ENCODE assay signal across 16 mouse cellular contexts in the genomic region with DNA sequence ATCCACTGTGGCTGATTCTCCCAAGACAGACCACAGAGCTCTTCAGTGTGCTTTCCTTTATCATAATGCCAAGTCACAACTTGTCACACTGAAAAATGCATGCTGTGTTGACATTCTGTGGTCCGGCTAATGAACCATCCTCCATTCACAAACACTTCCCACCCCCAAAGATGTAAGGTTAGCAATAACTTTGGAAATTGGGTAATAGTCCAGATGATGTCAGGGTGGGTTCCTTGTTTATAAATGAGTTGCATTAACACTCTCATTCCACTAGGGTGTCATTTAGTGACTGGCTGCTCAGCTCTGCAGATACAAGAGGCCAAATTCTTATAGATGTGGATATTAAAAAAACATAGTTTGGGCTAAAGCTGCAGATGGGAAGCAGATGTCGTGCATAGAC.
DNase-seq lines count a peak whose midpoint lies in the region; ATAC-seq and TF ChIP-seq lines count a peak whose summit lies in the region.
"Had no signal": no experiment of that assay in that cellular context is flagged by ENCODE, and none has a peak within 500 bp of the region (broad histone marks: within the 10 kb centered on the region; RNA-seq: fewer than 3 reads in every experiment).

No protein-coding gene starts in this region.

- ATAC-seq in hindbrain, postnatal 0 days, result no peak
- ATAC-seq in lung, embryonic 14.5 days (ENCODE audit: insufficient read depth), result no peak
- peak; percentile 64 for ATAC-seq in granulocyte monocyte progenitor cell, adult 5-6 weeks (replicated peaks; ENCODE audit: poor library complexity, severe bottlenecking)
- ATAC-seq in stomach, postnatal 0 days (ENCODE audit: low FRiP score, low TSS enrichment), result no peak; the same call in 1 of the 2 replicates
- ATAC-seq: intestine, embryonic 15.5 days had no signal

- peak; percentile 20 for DNase-seq in hindbrain, postnatal 0 days (ENCODE audit: low spot score)
- DNase-seq in hindbrain, embryonic 10.5 days (ENCODE audit: low spot score), result no peak
- peak; percentile 23 for DNase-seq in lung, embryonic 14.5 days
- DNase-seq in lung, postnatal 36 days, result no peak
- no peak for DNase-seq in stomach, postnatal 0 days (ENCODE audit: low spot score)
- no peak for DNase-seq in cerebellum, adult 18-20 months
- DNase-seq: cerebellum, adult 9-10 months; liver, embryonic 13.5 days; right cerebral cortex, postnatal 4 days; thymus, postnatal 14 days had no signal

- WGBS in hindbrain, postnatal 0 days, result 73% methylated on average over 2 of the region's 2 CpGs
- WGBS in hindbrain, embryonic 10.5 days, result 87% methylated on average over 2 of the region's 2 CpGs
- 44% methylated on average over 2 of the region's 2 CpGs for WGBS in lung, embryonic 14.5 days
- WGBS in stomach, postnatal 0 days, result 42% methylated on average over 2 of the region's 2 CpGs

- no peak overlapping the region for H3K27ac ChIP-seq in hindbrain, postnatal 0 days
- H3K27ac ChIP-seq in hindbrain, embryonic 10.5 days, result no peak overlapping the region
- no peak overlapping the region for H3K27ac ChIP-seq in lung, embryonic 14.5 days (ENCODE audit: low read depth)
- H3K27ac ChIP-seq in stomach, postnatal 0 days (replicated peaks), result no peak overlapping the region
- H3K27ac ChIP-seq: embryonic facial prominence, embryonic 15.5 days; hindbrain, embryonic 13.5 days; intestine, embryonic 15.5 days; liver, embryonic 13.5 days; neural tube, embryonic 12.5 days had no signal

- H3K4me2 ChIP-seq in hindbrain, postnatal 0 days (ENCODE audit: low read depth, low read length), result no peak overlapping the region
- no peak overlapping the region for H3K4me2 ChIP-seq in lung, embryonic 14.5 days
- H3K4me2 ChIP-seq in stomach, postnatal 0 days (replicated peaks; ENCODE audit: low read depth), result no peak overlapping the region
- H3K4me2 ChIP-seq: embryonic facial prominence, embryonic 15.5 days; heart, embryonic 12.5 days; hindbrain, embryonic 13.5 days; intestine, embryonic 15.5 days; liver, embryonic 13.5 days; neural tube, embryonic 12.5 days had no signal

- H3K36me3 ChIP-seq in hindbrain, postnatal 0 days (ENCODE audit: insufficient read depth, low read length), result no peaks in the 10 kb centered on the region
- H3K36me3 ChIP-seq in hindbrain, embryonic 10.5 days, result no peaks in the 10 kb centered on the region
- no peaks in the 10 kb centered on the region for H3K36me3 ChIP-seq in lung, embryonic 14.5 days (ENCODE audit: insufficient read depth)
- no peaks in the 10 kb centered on the region for H3K36me3 ChIP-seq in stomach, postnatal 0 days (ENCODE audit: control insufficient read depth, insufficient read depth, low read length)
- H3K36me3 ChIP-seq: embryonic facial prominence, embryonic 15.5 days; heart, embryonic 12.5 days; hindbrain, embryonic 13.5 days; intestine, embryonic 15.5 days; liver, embryonic 13.5 days; neural tube, embryonic 12.5 days had no signal

- no peaks in the 10 kb centered on the region for H3K27me3 ChIP-seq in hindbrain, postnatal 0 days (ENCODE audit: insufficient read depth, low read length)
- peaks cover 34% of the 10 kb centered on the region for H3K27me3 ChIP-seq in hindbrain, embryonic 10.5 days (ENCODE audit: insufficient read depth, poor library complexity, severe bottlenecking)
- peaks cover 18% of the 10 kb centered on the region for H3K27me3 ChIP-seq in lung, embryonic 14.5 days (ENCODE audit: insufficient read depth, low read length)
- H3K27me3 ChIP-seq in stomach, postnatal 0 days (ENCODE audit: control insufficient read depth, insufficient read depth, low read length), result no peaks in the 10 kb centered on the region
- H3K27me3 ChIP-seq: heart, embryonic 12.5 days had no signal

- no peak for TF ChIP-seq EP300 in stomach, postnatal 0 days (optimal IDR thresholded peaks at IDR 0.05)

- no peaks in the 10 kb centered on the region for H3K9me3 ChIP-seq in hindbrain, postnatal 0 days (ENCODE audit: low read length)
- H3K9me3 ChIP-seq in hindbrain, embryonic 10.5 days, result no peaks in the 10 kb centered on the region
- H3K9me3 ChIP-seq in lung, embryonic 14.5 days (ENCODE audit: low read depth, low read length), result no peaks in the 10 kb centered on the region
- H3K9me3 ChIP-seq in stomach, postnatal 0 days (ENCODE audit: control insufficient read depth, low read length), result no peaks in the 10 kb centered on the region
- H3K9me3 ChIP-seq: embryonic facial prominence, embryonic 15.5 days; heart, embryonic 12.5 days; hindbrain, embryonic 13.5 days; intestine, embryonic 15.5 days; liver, embryonic 13.5 days; neural tube, embryonic 12.5 days had no signal

- no peak overlapping the region for H3K9ac ChIP-seq in hindbrain, postnatal 0 days (replicated peaks; ENCODE audit: low read length)
- H3K9ac ChIP-seq in lung, embryonic 14.5 days, result no peak overlapping the region
- no peak overlapping the region for H3K9ac ChIP-seq in stomach, postnatal 0 days (ENCODE audit: low read length)
- H3K9ac ChIP-seq: embryonic facial prominence, embryonic 15.5 days; heart, embryonic 12.5 days; hindbrain, embryonic 13.5 days; intestine, embryonic 15.5 days; liver, embryonic 13.5 days; neural tube, embryonic 12.5 days had no signal

- H3K4me1 ChIP-seq in hindbrain, postnatal 0 days (ENCODE audit: insufficient read depth, low read length), result 0 out of 2 replicates have a peak, but pooled peaks cover 3% of the 10 kb centered on the region
- H3K4me1 ChIP-seq in hindbrain, embryonic 10.5 days (replicated peaks), result peaks cover 20% of the 10 kb centered on the region
- H3K4me1 ChIP-seq in lung, embryonic 14.5 days (ENCODE audit: insufficient read depth), result no peaks in the 10 kb centered on the region
- H3K4me1 ChIP-seq in stomach, postnatal 0 days (replicated peaks; ENCODE audit: control insufficient read depth, insufficient read depth), result no peaks in the 10 kb centered on the region

- H3K4me3 ChIP-seq in hindbrain, postnatal 0 days (ENCODE audit: low read length), result no peak overlapping the region
- H3K4me3 ChIP-seq in hindbrain, embryonic 10.5 days, result no peak overlapping the region
- H3K4me3 ChIP-seq in lung, embryonic 14.5 days (ENCODE audit: low read depth, low read length), result no peak overlapping the region
- no peak overlapping the region for H3K4me3 ChIP-seq in stomach, postnatal 0 days (ENCODE audit: low read depth, low read length)
- H3K4me3 ChIP-seq: embryonic facial prominence, embryonic 15.5 days; heart, embryonic 12.5 days; hindbrain, embryonic 13.5 days; intestine, embryonic 15.5 days; liver, embryonic 13.5 days; neural tube, embryonic 12.5 days had no signal

- TF ChIP-seq CTCF in hindbrain, postnatal 0 days (IDR thresholded peaks at IDR 0.05; ENCODE audit: low read depth), result peak; percentile 50
- TF ChIP-seq CTCF in lung, embryonic 14.5 days (IDR thresholded peaks at IDR 0.05; ENCODE audit: low read depth), result peak; percentile 35; the same call in 1 of the 2 replicates
- TF ChIP-seq CTCF in stomach, postnatal 0 days (IDR thresholded peaks at IDR 0.05; ENCODE audit: low read depth), result peak; percentile 61

Comparison
In these comparisons a context has a peak if more than half of its experiments do, and no peak if none do; other contexts are left out.
1. DNase-seq: peak in hindbrain, postnatal 0 days (single experiment) and lung, embryonic 14.5 days (single experiment); none in hindbrain, embryonic 10.5 days (single experiment), lung, postnatal 36 days (single experiment), stomach, postnatal 0 days (single experiment) and cerebellum, adult 18-20 months (0 of 2).
2. Peak in every context shown above with its lines, with median percentiles within 50 percentile points of each other: CTCF ChIP-seq.